Mouse (Mus musculus) T-cell, adult 2 months (primary cell): Measurements from ENCODE around the gene D630045J12Rik.

Source experiments
- DNase-seq: peaks from one replicate; pipeline ENCODE4 v3.0.0; 2022; ENCODE audit warnings: low spot score

D630045J12Rik gene

DNA sequence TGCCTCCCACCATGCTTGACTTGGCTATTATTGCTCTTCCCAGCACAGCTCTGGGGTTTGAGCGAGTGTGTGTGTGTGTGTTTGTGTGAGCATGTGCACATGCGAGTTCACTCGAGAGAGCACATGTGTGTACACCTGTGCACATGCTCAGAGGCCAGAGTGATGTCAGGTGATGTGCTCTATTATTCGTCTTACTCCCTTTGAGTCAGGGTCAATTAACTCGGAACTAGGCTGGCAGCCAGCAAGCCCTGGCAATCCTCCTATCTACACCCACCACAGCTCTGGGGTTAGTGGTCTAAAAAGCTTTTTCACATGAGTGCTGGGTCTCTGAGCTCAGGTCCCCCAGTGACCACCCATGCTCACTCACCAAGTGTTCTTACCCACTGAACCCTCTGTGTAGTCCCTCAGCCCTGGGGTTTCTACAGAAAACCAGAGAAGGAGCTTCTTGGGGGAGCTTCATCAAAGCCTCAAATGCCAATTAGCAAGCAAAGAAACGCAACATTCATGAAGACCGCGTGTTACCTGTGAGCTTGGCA is 11.4 kb downstream of the D630045J12Rik start:
- DNase-seq = no peak

DNA sequence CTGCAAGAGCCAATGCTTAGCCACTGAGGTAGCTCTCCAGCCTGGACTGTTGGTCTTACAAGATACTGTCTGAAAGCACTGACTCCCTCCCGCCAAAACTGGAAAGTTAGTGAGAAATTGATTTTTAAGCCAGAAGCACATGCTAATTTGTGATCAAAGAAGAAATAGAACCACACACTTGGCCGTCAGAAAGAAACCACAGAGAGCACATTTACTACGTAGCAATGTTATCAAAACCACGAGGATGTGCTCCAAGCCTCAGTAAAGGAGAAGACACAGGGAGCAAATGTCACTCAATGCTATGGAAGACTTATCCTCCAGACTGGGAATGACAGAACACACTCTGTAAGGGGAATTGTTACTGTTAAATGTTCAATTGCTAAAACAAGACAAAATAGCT is 12.3 kb downstream of the D630045J12Rik start:
- no peak for DNase-seq

DNA sequence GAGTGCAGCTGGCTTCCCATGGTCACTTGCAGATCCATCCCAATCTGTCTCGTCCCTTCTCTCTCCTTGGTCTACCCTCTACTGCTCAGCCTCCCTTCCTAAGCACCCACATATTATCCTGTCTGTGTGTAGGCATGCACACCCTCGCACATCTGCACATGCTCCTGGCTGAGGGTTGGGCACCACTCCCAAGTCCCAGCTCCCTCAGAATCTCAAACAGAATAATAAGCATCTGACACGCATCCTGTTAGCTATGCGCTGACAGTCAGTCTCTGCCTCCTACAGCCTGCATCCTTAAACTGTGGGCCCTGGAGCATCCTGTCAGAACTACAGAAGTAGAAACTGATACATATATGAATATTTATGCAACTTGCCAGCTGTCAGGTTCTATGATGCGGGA is 13.2 kb downstream of the D630045J12Rik start:
- no peak for DNase-seq

DNA sequence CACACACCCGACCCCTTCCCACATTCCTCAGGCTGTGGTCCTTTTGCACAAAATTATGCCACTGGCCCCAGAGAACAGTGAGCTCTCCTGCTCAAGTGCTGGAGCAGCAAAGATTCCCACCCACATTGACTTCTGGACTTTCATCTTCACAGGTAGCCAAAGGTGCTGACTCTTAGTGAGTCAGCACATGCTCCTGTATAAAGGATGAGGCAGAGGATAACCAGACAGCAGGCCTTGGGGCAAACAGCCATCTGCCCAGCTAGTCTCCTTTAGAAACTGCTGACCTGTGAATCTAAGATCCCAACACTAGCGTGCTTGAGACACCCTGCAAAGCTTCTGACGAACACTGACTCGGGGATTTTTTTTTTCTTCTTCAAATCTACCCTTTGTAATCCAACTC is 15.4 kb downstream of the D630045J12Rik start:
- no peak for DNase-seq

DNA sequence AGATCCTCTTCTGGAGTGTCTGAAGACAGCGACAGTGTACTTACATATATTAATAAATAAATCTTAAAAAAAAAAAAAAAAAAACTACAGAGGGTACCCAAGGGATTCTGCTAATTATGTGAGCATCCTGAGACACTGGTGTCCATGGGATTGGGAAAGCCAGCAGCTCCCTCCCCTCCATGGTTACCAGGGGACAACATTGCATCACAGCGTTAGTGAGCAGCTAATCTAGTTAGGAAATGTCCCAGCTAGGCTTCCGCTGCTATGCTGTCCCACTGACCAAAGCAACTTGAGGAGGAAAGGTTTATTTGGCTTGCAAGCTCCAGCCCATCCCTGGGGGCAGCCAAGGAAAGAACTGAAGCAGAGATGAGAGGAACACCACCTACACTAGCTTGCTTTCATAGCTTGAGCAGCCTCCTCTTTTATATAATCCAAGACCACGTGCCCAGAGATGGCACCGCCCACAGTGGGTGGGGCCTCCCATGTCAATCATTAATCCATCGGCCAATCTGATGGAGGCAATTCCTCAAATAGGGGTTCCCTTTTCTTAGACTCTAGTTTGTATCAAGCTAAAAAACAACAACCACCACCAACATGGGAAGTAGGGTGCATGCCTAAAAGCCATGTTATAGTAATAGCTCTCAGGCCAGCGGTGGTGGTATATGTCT is 17.7 kb downstream of the D630045J12Rik start:
- no peak for DNase-seq

DNA sequence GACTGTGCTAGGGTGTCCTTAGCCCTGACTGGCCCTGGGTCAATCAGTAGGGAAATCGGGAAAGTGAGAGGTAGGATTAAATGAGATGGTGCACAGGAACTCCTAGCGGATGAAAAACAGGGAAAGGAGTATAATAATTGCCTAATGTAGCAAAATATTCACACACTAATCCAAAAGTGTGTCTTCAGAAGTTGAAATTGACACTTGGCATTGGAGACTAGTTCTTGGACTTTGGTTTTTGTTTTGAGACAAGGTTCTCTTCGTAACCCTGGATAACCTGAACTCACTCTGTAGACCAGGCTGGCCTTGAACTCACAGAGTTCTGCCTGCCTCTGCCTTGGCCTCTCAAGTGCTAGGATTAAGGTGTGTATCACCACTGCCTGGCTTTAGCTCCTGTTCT is 20.0 kb downstream of the D630045J12Rik start:
- no peak for DNase-seq

DNA sequence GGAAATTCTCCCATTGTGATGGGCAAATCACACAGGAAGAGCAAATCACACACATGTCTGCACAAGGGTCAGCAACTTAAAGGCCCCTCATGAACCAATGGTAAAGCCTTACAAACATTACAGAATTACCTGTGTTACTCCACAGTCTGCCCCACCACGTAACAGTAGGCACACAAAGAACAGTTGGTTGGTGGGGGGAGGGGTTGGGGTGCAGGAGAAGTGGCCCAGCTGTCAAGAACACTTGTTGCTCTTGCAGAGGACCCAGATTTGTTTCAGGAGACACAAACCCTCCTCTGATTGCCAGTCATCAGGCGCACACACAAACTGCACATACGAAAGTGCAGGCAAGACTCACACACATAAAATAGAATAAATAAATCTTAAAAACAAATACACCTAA is 20.9 kb downstream of the D630045J12Rik start:
- DNase-seq = no peak

DNA sequence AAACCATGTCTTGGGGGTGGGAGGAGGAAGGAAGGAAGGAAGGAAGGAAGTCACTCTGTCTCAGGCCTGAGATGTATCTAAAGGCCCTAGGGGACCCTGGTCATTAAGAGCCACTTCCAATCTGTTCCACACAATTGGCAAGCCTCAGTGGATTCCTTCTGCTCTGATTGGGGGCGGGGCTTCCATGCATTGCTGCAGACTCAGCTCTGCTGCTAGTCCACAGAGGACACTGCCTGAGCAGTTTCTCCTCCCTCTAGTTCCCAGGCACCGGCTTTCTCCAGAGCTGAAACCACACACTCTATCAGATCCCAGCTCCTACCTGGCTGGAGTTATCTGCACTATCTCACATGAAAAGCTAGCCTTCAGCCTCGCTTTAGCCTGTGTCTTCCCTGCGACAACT is 21.8 kb downstream of the D630045J12Rik start:
- DNase-seq = no peak

DNA sequence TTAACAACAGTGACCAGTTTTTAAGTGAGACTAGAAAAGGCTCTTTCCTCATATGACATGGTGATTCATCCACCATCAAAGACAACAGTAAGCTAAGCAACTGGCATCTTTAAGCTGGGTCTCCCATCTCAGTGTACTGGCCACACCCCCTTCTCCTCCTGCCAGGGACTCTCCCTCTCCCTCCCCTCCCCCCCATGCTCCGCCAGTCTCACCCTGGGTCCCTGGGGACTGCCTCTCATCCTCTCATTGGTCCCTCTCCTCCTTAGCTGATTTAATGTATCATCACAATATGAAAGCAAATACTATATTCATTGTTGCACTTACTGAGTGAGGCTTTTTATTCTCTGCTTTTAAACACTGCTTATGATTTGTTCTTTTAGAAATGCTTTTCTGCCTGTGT is 29.7 kb downstream of the D630045J12Rik start:
- no peak for DNase-seq

DNA sequence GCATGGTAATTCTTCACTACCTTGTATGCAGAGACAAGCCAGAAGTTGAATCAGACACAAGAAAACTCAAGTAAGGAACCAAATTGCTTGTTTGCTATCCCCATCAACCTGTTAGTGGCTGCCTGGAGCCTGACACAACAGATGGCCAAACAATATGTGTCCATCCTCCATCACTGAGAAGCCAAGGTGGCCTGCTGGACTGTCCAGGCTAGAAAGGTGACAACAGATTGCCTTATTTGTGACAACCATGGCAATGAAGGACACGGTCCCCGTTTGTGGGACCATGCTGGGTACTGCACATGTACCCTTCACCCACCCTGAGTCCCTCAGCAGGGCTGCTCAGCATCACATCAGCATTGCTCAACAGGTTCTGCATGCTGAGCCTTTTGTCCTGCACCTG is 34.5 kb downstream of the D630045J12Rik start:
- DNase-seq = no peak

DNA sequence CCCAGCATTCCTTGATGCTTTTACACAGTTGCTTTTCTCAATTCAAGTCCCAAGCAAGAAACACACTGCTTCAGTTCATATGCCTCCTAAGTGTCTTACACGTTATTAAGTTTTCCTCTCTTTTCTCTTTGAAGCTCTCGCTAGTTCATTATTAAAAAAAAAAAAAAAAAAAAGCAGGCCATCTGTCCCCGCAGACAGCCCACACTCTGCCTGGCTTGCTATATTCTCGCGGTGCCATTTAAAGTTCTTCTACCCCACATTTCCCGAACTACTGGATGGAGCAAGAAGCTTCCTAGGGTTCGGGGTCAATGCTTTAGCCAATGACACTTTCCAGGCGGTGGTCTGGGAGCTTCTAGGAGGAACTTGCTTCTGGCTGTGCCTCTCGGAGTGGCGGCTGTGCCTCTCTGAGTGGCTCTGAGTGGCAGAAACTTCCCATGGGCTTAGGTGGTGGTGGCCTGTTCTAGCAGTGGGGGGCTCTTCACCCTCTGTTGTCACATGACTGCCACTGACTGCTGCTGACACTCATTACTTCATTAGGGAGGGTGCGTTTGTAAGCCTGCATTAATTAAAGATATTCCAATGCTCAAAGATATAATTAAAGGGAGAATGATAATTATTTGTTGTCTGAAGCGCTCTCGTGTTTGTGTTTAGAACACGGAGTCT is 38.2 kb downstream of the D630045J12Rik start:
- no peak for DNase-seq

DNA sequence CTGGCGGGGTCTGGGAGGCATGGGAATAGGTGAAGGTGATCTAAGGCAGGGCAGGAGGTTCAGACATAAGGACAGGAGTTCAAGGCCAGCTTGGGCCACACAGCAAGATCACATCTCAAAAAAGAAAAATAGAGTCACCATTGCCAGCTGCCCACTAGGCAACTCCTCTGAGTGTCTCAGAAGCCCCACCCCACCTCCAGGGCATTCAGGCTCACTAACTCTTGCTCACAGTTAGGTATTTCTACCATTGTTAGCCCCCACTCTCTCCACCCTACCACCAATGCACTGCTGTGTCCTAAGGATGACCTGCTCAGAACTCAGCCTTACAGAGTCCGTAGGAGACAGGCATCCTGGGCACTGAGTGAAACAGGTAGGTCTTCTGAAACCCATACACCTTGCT is 46.2 kb downstream of the D630045J12Rik start:
- no peak for DNase-seq

DNA sequence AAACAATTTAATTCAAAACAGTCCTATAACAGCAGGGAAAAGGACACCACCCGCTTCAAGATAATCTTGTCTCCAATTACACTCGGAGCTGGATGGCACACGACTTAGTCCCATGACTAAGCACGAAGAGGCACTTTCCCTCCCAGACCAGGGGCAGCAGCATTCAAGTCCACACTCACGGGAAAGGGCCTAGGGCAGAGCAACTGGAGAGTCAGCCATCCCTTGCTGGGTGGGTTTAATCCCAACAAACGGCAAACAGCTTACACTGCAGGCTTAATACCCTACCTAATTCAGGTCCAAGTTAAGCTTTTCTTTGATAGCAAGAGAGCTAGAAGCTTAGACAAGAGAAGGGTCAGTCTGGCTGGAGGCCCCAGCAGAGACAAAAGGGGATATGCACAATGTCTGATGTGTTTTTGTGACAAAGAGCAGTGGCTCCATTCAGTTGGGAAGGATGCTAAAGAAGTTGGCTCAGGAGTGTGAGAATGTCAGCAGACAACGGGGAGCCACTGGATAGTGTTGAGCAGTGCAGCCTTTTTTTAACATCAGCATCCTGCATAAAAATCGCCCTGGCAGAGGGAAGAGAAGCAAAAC is 46.8 kb downstream of the D630045J12Rik start:
- no peak for DNase-seq

DNA sequence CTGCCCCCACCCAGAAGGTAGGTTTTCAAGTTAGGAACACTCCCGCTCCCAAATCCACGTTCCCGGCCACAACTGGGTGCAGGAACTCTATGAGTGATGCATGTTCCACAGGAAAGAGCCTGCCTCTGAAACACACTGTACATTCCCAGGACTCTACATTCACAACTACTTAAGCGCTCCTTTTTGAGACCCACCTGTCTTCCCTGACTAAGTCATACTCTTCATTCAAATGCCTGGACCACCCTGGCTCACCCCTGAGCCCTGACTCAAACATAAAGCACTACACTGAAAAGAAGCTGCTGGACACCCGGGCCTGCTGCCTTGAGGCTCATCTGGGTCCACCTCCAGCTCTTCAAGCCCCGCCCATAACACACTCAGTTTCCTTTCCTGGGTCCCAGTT is 48.4 kb downstream of the D630045J12Rik start:
- DNase-seq = no peak

DNA sequence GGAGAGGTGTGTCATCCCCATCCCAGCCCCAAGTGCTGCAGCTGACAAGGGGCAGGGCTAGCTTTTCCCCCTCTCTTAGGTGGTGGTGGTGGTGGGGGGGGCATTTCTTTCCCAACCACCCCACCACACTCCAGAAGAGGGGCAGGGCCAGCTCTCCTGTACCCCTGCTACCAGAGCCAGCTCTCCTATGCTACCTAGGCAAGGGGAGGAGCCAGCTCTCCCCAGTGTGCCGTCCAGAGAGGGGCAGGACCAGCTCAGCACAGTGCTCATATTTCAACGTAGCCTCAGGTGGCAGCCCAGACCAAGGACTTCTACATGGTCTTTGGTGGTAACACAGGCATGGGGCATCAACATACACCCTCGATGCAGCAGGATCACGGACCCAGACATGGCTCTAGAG is 50.0 kb downstream of the D630045J12Rik start:
- DNase-seq = no peak

DNA sequence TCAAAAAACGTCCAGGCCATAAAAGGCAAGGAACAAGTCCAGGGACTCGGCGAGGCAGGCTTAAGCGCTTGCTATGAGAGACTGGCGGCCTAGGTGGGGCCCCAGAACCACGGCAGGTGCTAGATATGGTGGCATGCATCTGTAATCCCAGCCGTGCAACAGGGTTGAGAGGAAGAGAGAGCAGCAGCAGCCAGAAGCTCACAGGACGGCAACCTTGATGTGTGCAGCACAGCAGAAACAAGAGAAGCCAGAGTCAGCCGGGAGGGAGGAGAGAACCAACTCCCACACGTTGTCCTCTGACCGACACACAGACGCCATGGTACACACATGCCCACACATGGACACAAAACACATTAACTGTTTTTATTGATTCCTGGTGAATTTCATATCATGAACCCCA is 51.0 kb downstream of the D630045J12Rik start:
- no peak for DNase-seq

DNA sequence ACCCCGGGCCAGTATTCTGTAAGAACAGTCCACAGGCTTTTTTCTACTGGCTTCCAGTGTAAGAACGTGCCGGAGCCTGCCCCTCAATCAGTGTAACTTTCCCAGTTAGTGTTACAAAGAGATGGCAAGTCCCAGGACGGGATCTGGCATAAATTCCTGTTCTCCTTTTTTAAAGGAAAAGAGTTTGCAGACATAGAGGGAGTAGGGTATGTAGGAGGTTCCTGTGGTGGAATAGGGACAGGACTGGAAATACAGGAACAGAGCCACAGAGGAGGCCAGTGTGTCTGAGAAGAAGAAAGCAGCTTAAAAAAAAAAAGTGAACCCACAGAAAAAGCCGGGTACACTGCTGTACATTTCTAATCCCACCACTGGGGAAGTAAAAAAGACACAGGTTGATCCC is 52.3 kb downstream of the D630045J12Rik start:
- DNase-seq = no peak

DNA sequence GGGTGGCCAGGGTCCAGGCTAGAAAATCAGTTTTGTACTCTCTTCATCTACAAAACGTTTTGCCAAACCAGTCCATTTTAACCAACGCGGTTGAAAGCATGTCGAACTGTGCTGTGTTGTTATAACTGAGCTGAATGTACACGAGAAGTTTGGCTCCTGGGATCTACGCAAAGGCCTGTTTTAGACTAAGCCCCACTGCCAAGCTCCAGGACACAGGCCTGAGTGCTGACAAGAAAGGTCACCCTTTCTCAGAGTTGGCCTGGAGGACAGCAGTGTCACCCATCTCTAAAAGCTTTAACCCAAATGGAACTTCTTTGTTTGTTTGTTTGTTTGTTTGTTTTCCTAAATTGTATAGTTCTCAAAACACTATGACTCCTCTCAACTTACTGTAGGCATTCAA is 54.2 kb downstream of the D630045J12Rik start:
- DNase-seq = no peak

DNA sequence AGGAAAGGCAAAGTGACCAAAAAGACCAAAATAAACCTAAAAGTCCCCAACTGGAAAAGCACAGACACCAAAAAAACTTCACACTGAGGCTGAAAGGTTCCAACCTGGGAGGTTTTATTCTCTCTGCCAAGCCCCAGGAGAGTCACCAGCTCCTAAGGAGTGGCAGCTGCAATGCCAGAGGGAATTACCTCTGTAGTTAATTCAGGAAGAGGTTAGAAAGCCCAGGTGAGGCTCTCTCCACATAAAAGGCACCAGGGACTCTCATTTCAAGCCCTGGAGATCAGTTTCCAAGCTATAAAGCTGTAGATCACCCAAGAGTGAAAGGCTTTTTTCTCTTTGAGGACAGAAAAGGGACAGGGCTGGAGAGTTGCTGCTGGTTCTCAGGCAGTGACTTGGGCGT is 55.1 kb downstream of the D630045J12Rik start:
- no peak for DNase-seq

DNA sequence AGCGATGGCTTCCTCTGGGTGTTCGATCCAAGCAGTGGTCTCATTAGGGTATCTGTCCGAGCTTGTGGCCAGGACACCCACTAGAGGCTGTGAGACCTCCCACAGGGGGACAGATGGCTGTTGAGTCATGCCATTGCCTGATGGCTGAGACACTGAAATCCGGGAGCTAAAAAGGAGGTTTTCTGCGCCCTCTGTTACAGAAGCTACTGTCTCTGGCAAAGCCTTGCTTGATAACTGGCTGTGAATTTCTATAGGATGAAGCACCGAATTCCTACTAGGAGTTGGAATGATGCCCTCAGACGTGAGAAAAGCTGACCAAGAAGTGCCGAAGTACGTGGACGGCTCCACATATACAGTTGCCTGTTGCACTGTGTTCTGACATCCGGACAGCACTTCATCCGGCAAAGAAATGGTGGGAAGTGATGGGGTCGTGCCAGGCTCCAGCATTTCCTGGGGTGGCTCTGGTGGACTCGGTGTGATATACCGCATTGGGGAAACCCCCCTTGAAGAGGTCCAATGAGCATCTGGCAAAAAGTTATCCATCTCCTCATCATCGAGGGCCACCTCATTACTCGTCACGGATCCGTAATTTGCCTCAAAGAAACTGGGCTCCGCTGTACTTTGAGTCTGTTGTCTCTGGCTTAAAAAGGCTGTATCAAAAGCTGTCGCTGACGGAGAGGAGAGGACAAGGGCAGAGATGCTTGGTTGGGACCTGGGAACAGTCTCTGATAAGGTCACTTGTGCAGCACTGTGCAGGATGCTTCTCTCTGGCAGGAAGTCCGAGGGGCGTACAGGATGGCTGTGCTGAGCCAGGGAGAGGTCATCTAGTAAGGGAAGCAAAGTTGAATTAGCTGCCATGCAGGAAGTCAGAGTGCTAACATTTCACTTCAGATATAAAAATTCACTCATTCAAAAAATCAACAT is 57.3 kb downstream of the D630045J12Rik start:
- DNase-seq = no peak

DNA sequence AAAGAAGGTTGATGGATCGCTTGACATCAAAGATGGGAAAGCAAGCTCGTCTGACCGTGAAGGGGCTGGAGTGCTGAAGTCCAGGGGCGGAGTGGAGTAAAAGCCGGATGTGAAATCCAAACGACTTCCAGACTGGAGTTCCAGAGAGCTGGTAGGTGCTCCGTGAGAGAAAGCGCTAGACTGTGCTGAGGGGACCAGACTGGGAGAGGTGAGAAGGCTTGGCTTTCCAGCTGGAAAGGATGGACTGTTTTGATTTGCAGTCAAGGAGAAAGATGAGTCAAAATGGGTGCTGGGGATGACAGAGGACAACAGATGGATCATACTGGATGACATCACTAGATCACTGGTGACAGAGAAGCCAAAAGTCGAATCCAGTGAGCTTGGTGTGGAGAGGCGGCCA is 58.5 kb downstream of the D630045J12Rik start:
- DNase-seq = no peak

DNA sequence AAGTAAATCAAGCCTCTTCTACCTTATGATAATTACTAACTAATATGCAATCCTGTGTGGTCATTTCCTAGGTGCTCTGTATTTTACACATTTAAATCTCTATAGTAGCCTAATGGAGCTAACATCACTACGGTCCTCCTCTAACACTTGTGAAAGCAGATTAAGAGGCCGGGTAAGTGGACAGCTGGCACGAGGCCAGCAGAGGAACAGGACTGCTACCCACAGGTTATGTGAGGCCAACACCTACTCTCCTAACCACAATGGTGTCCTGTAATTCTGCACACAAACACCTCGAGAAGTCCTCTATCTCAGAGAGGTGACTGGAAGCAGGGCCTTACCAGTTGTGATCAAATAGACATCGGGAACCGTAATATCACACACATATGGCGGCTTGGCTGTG is 59.8 kb downstream of the D630045J12Rik start:
- DNase-seq = no peak
